Mouse (Mus musculus) left cerebral cortex, postnatal 4 days (tissue): ENCODE results near the gene Fkbp5. TPM values are rescaled to one million over a fixed set of nuclear protein-coding genes. Genes with fewer than 3 reads are reported as not detected.
A peak's percentile ranks its signal among the peaks of the same experiment; 100 is the strongest.
"Not testable (repeated sequence)": the region's sequence is repeated elsewhere in the genome, so short reads cannot be mapped to it uniquely, and the experiment has no call there.

Experiments
- DNase-seq: peaks from one replicate; pipeline ENCODE4 v3.0.0-alpha.2; 2022
- intact Hi-C: fragments of 180-260 bp; cut with DNase I; formaldehyde crosslinking; loops from one replicate; pipeline ENCODE4 v1.15.1; 2025
- total RNA-seq, 2 experiments: library from RNA; stranded (reverse); gene quantifications; 2 replicates each; pipeline ENCODE4 v1.2.3; 2021

Gene Fkbp5
- total RNA-seq, 2 experiments from 2014 or later, result 39.0 to 40.9 TPM

GRCm38 (mm10) chr17:28428474-28429258 lies 88.7 kb downstream of the Fkbp5 start:
- intact Hi-C loops, result no loop called here
- no peak for DNase-seq

DNA sequence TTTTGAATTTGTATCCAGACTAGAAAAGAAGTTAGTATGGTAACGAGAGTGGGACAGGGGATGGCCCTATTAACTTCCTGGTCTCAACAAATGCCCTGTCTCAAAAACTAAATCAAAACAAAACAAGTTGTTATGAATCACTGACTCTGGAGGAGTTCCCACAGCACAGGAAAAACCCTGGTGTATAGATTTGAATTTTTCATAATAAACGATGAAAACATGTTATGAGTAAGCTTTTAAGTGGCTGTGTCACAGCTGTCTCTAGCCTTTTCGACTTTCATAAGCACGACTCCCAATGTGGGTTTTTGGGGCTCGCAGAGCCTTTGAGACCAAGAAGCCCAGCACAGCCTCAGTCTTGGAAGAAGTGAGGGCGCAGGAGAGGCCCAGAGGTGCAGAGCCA lies 89.7 kb downstream of the Fkbp5 start:
- intact Hi-C loops, result no loop called here
- no peak for DNase-seq

DNA sequence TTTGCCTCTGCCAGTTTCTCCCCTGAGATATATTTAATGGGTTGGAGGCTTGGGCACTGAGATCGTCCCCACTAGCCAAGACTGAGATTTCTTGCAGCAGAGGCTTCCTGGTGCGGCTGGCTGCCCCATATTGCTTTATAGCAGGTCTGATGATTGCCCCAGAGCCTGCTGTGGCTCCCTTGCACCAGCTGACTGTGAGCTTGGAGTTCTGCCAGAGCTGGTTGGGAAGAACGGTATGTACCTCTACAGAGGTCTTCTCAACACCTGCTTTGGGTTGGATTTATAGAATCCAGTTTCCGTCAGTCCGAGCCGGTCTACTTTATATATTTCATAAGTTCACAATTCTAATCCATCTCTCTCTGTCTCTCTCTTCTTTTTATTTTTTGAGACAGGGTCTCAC lies 93.0 kb downstream of the Fkbp5 start:
- intact Hi-C loops, result no loop called here

GRCm38 (mm10) chr17:28421071-28421470 lies 96.3 kb downstream of the Fkbp5 start:
- no peak for DNase-seq
- intact Hi-C loops, result no loop called here

More for the DNA sequence above, 93.0 kb downstream of the Fkbp5 start:
- DNase-seq, result no peak

DNA sequence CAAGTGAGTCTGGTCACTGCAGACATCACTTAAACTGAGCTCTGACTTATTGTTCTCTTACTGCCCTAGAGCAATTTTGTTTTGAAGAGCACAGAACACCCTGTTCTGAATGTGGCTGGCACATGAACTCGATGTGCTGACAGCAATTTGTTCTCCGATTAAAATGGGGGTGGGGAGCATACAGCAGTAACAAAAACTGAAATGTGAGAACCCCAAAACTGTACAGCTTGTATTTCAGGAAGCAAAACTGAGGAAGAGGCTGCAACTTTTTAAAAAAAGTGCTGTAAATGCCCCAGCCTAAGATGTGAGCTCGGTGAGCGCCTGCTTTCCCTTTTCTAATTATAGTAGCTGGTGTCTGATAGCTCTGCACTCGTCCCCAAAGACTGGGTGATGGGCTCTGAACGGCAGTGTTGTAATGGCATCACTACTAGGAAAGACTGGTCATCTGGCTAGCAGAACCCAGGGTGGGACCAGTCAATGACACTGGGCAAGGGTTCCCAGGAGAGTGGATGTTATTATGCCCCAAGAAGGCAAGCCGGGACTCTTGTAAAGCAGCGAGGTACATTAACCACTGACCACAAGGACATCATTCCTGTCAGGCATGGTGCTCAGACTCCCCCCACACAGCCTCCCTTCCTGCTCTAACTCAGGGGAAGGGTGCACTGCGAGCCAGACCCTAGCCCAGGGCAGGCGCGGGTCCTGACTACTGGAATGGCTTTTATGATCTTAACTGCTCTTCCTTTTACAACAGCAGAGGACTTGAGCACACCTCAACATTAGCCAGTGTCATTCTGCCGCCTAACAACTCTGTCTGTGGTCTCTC lies 96.9 kb downstream of the Fkbp5 start:
- intact Hi-C loops, result no loop called here
- no peak for DNase-seq

GRCm38 (mm10) chr17:28419636-28420035 lies 97.7 kb downstream of the Fkbp5 start:
- intact Hi-C loops, result no loop called here
- DNase-seq, result no peak

DNA sequence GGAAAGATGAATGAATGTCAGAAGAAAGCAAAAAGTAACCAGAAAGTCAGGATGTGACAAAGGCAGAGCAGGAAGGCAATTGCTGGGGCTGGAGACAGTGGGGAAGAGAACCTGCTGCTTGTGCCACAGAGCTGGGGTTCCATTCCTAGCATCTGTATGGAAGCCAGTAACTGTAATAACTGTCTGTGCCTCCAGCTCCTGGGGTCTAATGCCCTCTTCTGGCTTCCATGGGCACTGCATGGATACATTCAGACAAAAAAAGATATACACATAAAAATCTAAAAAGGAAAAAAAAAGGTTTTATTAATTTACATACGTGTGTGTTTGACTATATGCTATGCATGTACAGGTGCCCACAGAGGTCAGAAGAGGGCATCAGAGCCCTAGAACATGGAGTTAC lies 98.4 kb downstream of the Fkbp5 start:
- intact Hi-C loops, result no loop called here
- no peak for DNase-seq

DNA sequence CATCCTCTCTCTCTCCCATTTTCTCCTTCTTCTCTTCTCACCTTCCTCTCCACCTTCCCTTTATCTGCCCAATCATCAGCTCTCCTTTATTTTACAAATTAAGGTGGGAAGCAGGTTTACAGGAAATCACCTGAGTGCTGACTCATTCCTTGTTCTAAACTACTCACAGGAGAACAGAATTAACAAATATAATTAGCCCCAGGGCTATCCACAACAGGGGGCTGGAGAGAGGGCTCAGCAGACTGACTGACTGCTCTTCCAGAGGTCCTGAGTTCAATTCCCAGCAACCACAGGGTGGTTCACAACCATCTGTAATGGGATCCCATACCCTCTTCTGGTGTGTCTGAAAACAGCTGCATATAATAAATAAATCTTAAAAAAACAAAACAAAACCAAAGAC lies 98.8 kb downstream of the Fkbp5 start:
- DNase-seq, intact Hi-C loops: not testable (repeated sequence)

DNA sequence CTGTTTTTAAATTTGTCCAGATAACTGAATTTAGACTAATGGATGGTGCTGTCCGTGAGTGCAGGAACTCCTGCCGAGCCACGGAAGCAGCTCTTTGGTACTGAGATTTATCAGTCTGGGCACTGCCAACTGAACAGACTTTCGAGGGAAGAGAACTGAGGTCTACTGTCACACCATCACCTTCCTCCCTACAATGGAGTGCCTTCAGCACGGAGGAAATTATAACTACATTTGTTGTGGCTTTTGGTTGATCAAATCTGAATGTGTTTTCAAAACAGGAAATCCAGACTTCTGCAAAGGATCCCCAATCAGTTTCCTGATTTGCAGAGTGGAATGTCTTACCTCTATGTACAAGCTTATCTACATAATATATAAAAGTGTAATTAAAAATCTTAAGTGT lies 99.6 kb downstream of the Fkbp5 start:
- DNase-seq, result no peak
- intact Hi-C loops, result no loop called here

DNA sequence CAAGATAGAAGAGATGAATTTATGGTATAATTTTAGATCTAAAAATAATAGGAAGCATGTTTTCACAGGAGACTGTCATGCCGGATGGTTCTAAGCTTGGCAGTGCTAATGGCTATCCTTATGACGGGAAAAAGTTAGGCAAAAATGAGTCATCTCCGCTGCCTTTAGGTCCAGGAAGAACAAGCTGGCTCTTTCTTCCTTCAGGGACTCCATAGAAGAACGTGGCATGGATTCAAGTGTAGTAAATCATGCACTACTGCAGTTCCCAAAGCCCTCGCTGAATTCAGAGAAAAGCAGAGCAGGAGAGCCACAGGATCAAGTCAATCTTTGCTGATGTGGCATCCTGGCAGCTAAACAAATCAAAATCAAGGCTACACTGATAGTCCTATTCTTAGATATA lies 102.1 kb downstream of the Fkbp5 start:
- intact Hi-C loops, result no loop called here
- DNase-seq, result no peak

- intact Hi-C loops, result loop anchor here (5.0 kb wide), 1 partner anchor 36 kb away; no protein-coding TSS in a partner anchor
- no peak for DNase-seq
These were observed 105.9 kb downstream of the Fkbp5 start for GRCm38 (mm10) chr17:28411381-28411960.

GRCm38 (mm10) chr17:28410731-28411130 lies 106.6 kb downstream of the Fkbp5 start:
- no peak for DNase-seq
- intact Hi-C loops, result loop anchor here (5.0 kb wide), 1 partner anchor 37 kb away; no protein-coding TSS in a partner anchor

- no peak for DNase-seq
- intact Hi-C loops, result no loop called here
These were observed 108.9 kb downstream of the Fkbp5 start for GRCm38 (mm10) chr17:28408251-28408918.

DNA sequence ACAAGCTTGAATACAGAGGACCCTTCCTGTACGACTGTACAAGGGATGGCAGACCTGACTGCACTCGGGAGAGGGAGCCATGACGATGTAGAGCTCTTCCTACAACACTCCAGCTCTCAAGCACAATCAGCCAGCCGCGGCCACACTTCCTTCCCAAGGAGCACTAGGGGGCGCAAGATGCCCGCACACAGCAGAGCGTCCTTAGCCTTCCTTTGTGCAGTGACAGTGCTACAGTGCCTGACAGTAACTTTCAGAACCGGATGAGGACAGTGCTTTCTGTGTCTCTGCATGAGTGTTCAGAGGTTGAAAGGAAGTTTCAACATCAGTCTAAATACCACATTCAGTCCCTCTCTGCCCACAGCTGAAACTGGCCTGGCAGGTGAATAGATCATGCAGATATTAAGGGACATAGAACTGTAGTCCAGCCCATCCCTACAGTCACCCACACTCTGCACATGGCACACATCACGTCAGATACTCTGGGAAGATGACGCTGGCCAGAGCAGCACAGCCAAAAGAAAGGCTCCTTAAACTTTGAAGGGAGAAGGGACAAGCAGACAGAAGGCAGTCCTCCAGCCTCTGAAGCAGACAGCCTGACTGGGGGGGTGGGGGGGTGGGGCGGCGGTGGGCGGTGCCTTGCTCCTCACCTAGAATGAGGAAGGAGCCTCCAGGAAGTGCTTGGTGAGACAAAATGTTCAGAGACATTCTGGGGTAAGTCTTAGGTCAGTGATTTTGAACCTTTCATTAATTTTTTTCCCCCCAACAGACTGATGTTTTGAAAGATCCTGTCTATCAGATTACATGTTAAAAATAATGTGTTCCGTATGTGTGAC lies 109.7 kb downstream of the Fkbp5 start:
- intact Hi-C loops, result no loop called here
- DNase-seq, result peak; percentile 71

DNA sequence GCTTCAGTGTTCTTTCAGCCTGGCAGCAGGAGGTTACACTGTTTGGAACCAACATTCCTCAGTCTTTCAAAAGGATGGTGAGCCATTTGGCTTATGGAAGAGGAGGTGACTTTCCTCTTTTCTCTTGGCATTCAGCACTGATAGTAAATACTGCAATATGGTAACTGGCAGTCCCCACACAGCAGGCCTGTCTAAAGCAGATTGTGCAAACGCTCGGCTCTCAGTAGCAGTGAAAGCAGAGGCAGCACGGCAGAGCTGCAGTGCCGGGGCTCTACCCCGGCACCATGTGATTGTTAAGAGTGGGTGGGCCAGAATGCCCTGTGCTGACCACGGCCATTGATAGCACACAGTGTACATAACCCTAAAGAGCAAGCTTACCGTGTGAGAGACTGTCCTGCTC lies 110.9 kb downstream of the Fkbp5 start:
- intact Hi-C loops, result no loop called here

DNA sequence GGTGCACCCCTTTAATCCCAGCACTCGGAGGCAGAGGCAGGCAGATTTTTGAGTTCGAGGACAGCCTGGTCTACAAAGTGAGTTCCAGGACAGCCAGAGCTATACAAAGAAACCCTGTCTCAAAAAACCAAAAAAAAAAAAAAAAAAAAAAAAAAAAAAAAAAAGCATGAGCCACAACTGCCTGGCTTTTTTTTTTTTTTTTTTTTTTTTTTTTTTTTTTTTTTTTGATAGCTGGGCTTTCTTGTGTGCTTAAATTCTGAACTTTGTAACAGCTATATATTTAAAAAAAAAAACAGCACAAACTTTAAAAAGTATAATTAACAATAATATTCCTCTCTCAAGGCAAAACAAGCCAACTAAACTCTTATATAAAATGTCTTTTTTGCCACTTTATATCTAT lies 112.6 kb downstream of the Fkbp5 start:
- DNase-seq, result not testable (repeated sequence)
- intact Hi-C loops, result loop anchor here (2.0 kb wide), 1 partner anchor 122 kb away; no protein-coding TSS in a partner anchor

More for the DNA sequence above, 110.9 kb downstream of the Fkbp5 start:
- no peak for DNase-seq

GRCm38 (mm10) chr17:28404301-28404700 lies 113.0 kb downstream of the Fkbp5 start:
- intact Hi-C loops, result loop anchor here (2.0 kb wide), 1 partner anchor 122 kb away; no protein-coding TSS in a partner anchor
- DNase-seq, result no peak

GRCm38 (mm10) chr17:28394994-28395393 lies 122.3 kb downstream of the Fkbp5 start:
- intact Hi-C loops, result no loop called here
- no peak for DNase-seq

- DNase-seq, result no peak
- intact Hi-C loops, result no loop called here
These were observed 123.1 kb downstream of the Fkbp5 start for GRCm38 (mm10) chr17:28394051-28394765.
